Mouse (Mus musculus) brain, embryonic 14.5 days (tissue): ENCODE data around the gene Rhbdd1.

ENCODE experiments used
- CTCF ChIP-seq: fragments of 200-500 bp; IDR thresholded peaks from 2 replicates; pipeline ENCODE4 v1.5.1; 2012; ENCODE audit warnings: inconsistent platforms, mild to moderate bottlenecking, moderate library complexity, borderline replicate concordance; ENCODE audit not compliant: insufficient read depth, insufficient read length; ENCODE audit errors: extremely low read depth
- POLR2A ChIP-seq: fragments of 200-500 bp; IDR thresholded peaks from 2 replicates; pipeline ENCODE4 v1.6.1; 2012; ENCODE audit warnings: mild to moderate bottlenecking, inconsistent platforms, borderline replicate concordance; ENCODE audit not compliant: poor library complexity, insufficient read depth, insufficient read length, severe bottlenecking; ENCODE audit errors: extremely low read depth

GRCm38 (mm10) chr1:82479696-82480487 lies 163.6 kb downstream of the Rhbdd1 start:
- TF ChIP-seq CTCF, result no peak
- TF ChIP-seq POLR2A, result no peak
